Mouse (Mus musculus) liver, embryonic 16.5 days (tissue): Measurements from ENCODE around the gene Myh9. TPM values are rescaled to one million over a fixed set of nuclear protein-coding genes. Genes with fewer than 3 reads are reported as not detected.

Experiments used
- ATAC-seq: fragments of 200-750 bp; cut with Nextera tagmentation; 2 replicates; pipeline ENCODE4 v1.8.0; 2017; ENCODE audit warnings: low read depth, mild to moderate bottlenecking, moderate number of reproducible peaks, moderate library complexity
- H3K27ac ChIP-seq: fragments of 300-500 bp; sonication (generic); 2 replicates; pipeline ENCODE4 v1.5.1; 2014; ENCODE audit warnings: mild to moderate bottlenecking, low read length
- H3K27me3 ChIP-seq: fragments of 300-500 bp; sonication (generic); 2 replicates; pipeline ENCODE4 v1.6.1; 2014; ENCODE audit warnings: low read depth, low read length, mixed read lengths; ENCODE audit not compliant: control insufficient read depth, insufficient read depth
- H3K36me3 ChIP-seq: fragments of 300-500 bp; sonication (generic); 2 replicates; pipeline ENCODE4 v1.6.1; 2014; ENCODE audit warnings: mild to moderate bottlenecking; ENCODE audit not compliant: control insufficient read depth, insufficient read depth
- H3K4me1 ChIP-seq: fragments of 300-500 bp; sonication (generic); 2 replicates; pipeline ENCODE4 v1.6.1; 2014; ENCODE audit warnings: low read depth, low read length, mixed read lengths; ENCODE audit not compliant: control insufficient read depth
- H3K4me2 ChIP-seq: fragments of 300-500 bp; sonication (generic); 2 replicates; pipeline ENCODE4 v1.6.1; 2014; ENCODE audit warnings: low read depth, low read length, mixed read lengths
- H3K4me3 ChIP-seq: fragments of 300-500 bp; sonication (generic); 2 replicates; pipeline ENCODE4 v1.5.1; 2014; ENCODE audit warnings: low read depth, mild to moderate bottlenecking, low read length
- H3K9ac ChIP-seq: fragments of 300-500 bp; sonication (generic); 2 replicates; pipeline ENCODE4 v1.6.1; 2014; ENCODE audit warnings: low read depth, low read length
- H3K9me3 ChIP-seq: fragments of 300-500 bp; sonication (generic); replicated peaks from 2 replicates; pipeline ENCODE4 v1.6.1; 2016; ENCODE audit warnings: low read length; ENCODE audit not compliant: control insufficient read depth
- WGBS: fragments of 180-500 bp; shearing (Covaris S2); extraction: QIAGEN DNeasy Blood & Tissue Kit; methylation state at CpG from one replicate; pipeline ENCODE4 v1.1.7; 2014; ENCODE audit not compliant: insufficient replicate concordance; 5-methylcytosine and 5-hydroxymethylcytosine counted together
- polyA plus RNA-seq: library from polyadenylated mRNA; unstranded; fragments of >200 nt; fragmentation: Nextera tagmentation; extraction: Ambion mirVana; gene quantifications from 2 replicates; pipeline ENCODE4 v1.2.1, GENCODE M21; 2015

Gene Myh9
- polyA plus RNA-seq, 1 experiment from 2014 or later = 21.9 TPM

- peaks cover 45% of the 10 kb centered on the region for H3K4me1 ChIP-seq
- no peak overlapping the region for H3K4me3 ChIP-seq
- H3K9me3 ChIP-seq = no peaks in the 10 kb centered on the region
- H3K4me2 ChIP-seq = no peak overlapping the region
- peaks cover 21% of the 10 kb centered on the region for H3K36me3 ChIP-seq
- no peaks in the 10 kb centered on the region for H3K27me3 ChIP-seq
- H3K27ac ChIP-seq = no peak overlapping the region
- H3K9ac ChIP-seq = no peak overlapping the region
- no peak for ATAC-seq
- 59% methylated on average over 6 of the region's 6 CpGs for WGBS
These were observed 28.2 kb downstream of the Myh9 start for GRCm38 (mm10) chr15:77813639-77814375.

- Histone ChIP-seq H3K27ac (no peak overlapping the region), H3K9ac (no peak overlapping the region), H3K36me3 (peaks cover 29% of the 10 kb centered on the region), H3K9me3 (no peaks in the 10 kb centered on the region), H3K4me2 (no peak overlapping the region), H3K4me3 (no peak overlapping the region), H3K27me3 (no peaks in the 10 kb centered on the region), H3K4me1 (peaks cover 37% of the 10 kb centered on the region)
- ATAC-seq = no peak
- WGBS = 78% methylated on average over 10 of the region's 10 CpGs
These were observed 29.4 kb downstream of the Myh9 start for GRCm38 (mm10) chr15:77812578-77812977.

- Histone ChIP-seq H3K9me3 (no peaks in the 10 kb centered on the region), H3K4me2 (no peak overlapping the region), H3K9ac (no peak overlapping the region), H3K27ac (no peak overlapping the region), H3K27me3 (no peaks in the 10 kb centered on the region), H3K4me1 (peaks cover 24% of the 10 kb centered on the region), H3K4me3 (no peak overlapping the region), H3K36me3 (peaks cover 40% of the 10 kb centered on the region)
- ATAC-seq = no peak
- WGBS = 75% methylated on average over 11 of the region's 11 CpGs
These were observed 30.7 kb downstream of the Myh9 start for GRCm38 (mm10) chr15:77811099-77811760.

GRCm38 (mm10) chr15:77810416-77811098 is 31.4 kb downstream of the Myh9 start:
- Histone ChIP-seq H3K27ac (no peak overlapping the region), H3K4me2 (no peak overlapping the region), H3K4me1 (peaks cover 17% of the 10 kb centered on the region)

GRCm38 (mm10) chr15:77809434-77809833 is 32.5 kb downstream of the Myh9 start:
- WGBS = 93% methylated on average over 1 of the region's 1 CpGs

More at GRCm38 (mm10) chr15:77810416-77811098, 31.4 kb downstream of the Myh9 start:
- no peaks in the 10 kb centered on the region for H3K9me3 ChIP-seq
- peaks cover 44% of the 10 kb centered on the region for H3K36me3 ChIP-seq
- ATAC-seq = no peak
- 75% methylated on average over 17 of the region's 17 CpGs for WGBS
- no peaks in the 10 kb centered on the region for H3K27me3 ChIP-seq
- no peak overlapping the region for H3K4me3 ChIP-seq
- no peak overlapping the region for H3K9ac ChIP-seq

GRCm38 (mm10) chr15:77807264-77807585 is 34.8 kb downstream of the Myh9 start:
- no peaks in the 10 kb centered on the region for H3K27me3 ChIP-seq
- WGBS = 64% methylated on average over 7 of the region's 7 CpGs
- no peak overlapping the region for H3K27ac ChIP-seq
- no peaks in the 10 kb centered on the region for H3K9me3 ChIP-seq
- no peak overlapping the region for H3K4me2 ChIP-seq
- H3K9ac ChIP-seq = no peak overlapping the region
- peaks cover 46% of the 10 kb centered on the region for H3K36me3 ChIP-seq
- no peak for ATAC-seq
- no peak overlapping the region for H3K4me3 ChIP-seq
- H3K4me1 ChIP-seq = peaks cover 4% of the 10 kb centered on the region

More at GRCm38 (mm10) chr15:77809434-77809833, 32.5 kb downstream of the Myh9 start:
- no peak overlapping the region for H3K27ac ChIP-seq
- no peak overlapping the region for H3K9ac ChIP-seq
- H3K4me1 ChIP-seq = peaks cover 12% of the 10 kb centered on the region
- peaks cover 44% of the 10 kb centered on the region for H3K36me3 ChIP-seq
- H3K4me2 ChIP-seq = no peak overlapping the region
- ATAC-seq = no peak
- no peaks in the 10 kb centered on the region for H3K9me3 ChIP-seq
- H3K4me3 ChIP-seq = no peak overlapping the region
- H3K27me3 ChIP-seq = no peaks in the 10 kb centered on the region

- Histone ChIP-seq H3K4me2 (no peak overlapping the region), H3K9ac (no peak overlapping the region), H3K4me1 (peaks cover 7% of the 10 kb centered on the region), H3K36me3 (peaks cover 47% of the 10 kb centered on the region), H3K27ac (no peak overlapping the region), H3K9me3 (no peaks in the 10 kb centered on the region), H3K4me3 (no peak overlapping the region), H3K27me3 (no peaks in the 10 kb centered on the region)
- 80% methylated on average over 13 of the region's 13 CpGs for WGBS
- no peak for ATAC-seq
These were observed 35.3 kb downstream of the Myh9 start for GRCm38 (mm10) chr15:77806565-77807263.

GRCm38 (mm10) chr15:77805657-77806056 is 36.3 kb downstream of the Myh9 start:
- no peak overlapping the region for H3K4me2 ChIP-seq
- no peak overlapping the region for H3K4me3 ChIP-seq
- no peaks in the 10 kb centered on the region for H3K27me3 ChIP-seq
- no peaks in the 10 kb centered on the region for H3K9me3 ChIP-seq
- no peak overlapping the region for H3K9ac ChIP-seq
- ATAC-seq = no peak
- H3K36me3 ChIP-seq = peaks cover 43% of the 10 kb centered on the region
- 80% methylated on average over 4 of the region's 4 CpGs for whole genome bisulfite sequencing
- H3K27ac ChIP-seq = no peak overlapping the region
- H3K4me1 ChIP-seq = peaks cover 16% of the 10 kb centered on the region
